Mouse (Mus musculus): ENCODE measurements around the gene Gpr22. TPM values are rescaled to one million over a fixed set of nuclear protein-coding genes. Genes with fewer than 3 reads are reported as not detected.

Gpr22 gene
- polyA plus RNA-seq (2016; fragmentation: Nextera tagmentation; extraction: Ambion mirVana) = 0.04 and 0.19 TPM in 2 replicates

GRCm38 (mm10) chr12:31713600-31713999 is at the start of gene Gpr22:
Gene Gpr22 (minus strand): TSS chr12:31713947.
- Histone ChIP-seq H3K9ac (no peak within 1 kb of the TSS), H3K36me3 (no peaks in the 10 kb centered on the region), H3K4me1 (no peaks in the 10 kb centered on the region), H3K4me2 (no peak within 1 kb of the TSS), H3K27me3 (replicated peaks) (no peaks in the 10 kb centered on the region), H3K27ac (no peak within 1 kb of the TSS), H3K4me3 (no peak within 1 kb of the TSS), H3K9me3 (replicated peaks) (no peaks in the 10 kb centered on the region)
- no peak for ATAC-seq
- 54% methylated on average over 6 of the region's 6 CpGs for WGBS (ENCODE audit: insufficient replicate concordance)

- 54% methylated on average over 2 of the region's 2 CpGs for WGBS (ENCODE audit: insufficient replicate concordance)
- H3K4me1 ChIP-seq = no peaks in the 10 kb centered on the region
- no peak overlapping the region for H3K4me3 ChIP-seq
- H3K9ac ChIP-seq = no peak overlapping the region
- H3K9me3 ChIP-seq (replicated peaks) = no peaks in the 10 kb centered on the region
- H3K27ac ChIP-seq = no peak overlapping the region
- H3K27me3 ChIP-seq (replicated peaks) = no peaks in the 10 kb centered on the region
- no peak overlapping the region for H3K4me2 ChIP-seq
- ATAC-seq = no peak
- H3K36me3 ChIP-seq = no peaks in the 10 kb centered on the region
Observed at GRCm38 (mm10) chr12:31755885-31756755, 42.4 kb upstream of the Gpr22 start.

- 76% methylated on average over 2 of the region's 2 CpGs for WGBS (ENCODE audit: insufficient replicate concordance)
- no peaks in the 10 kb centered on the region for H3K27me3 ChIP-seq (replicated peaks)
- H3K36me3 ChIP-seq = no peaks in the 10 kb centered on the region
- no peak overlapping the region for H3K27ac ChIP-seq
- H3K9me3 ChIP-seq (replicated peaks) = no peaks in the 10 kb centered on the region
- H3K4me3 ChIP-seq = no peak overlapping the region
- ATAC-seq = no peak
- H3K9ac ChIP-seq = no peak overlapping the region
- H3K4me1 ChIP-seq = no peaks in the 10 kb centered on the region
- H3K4me2 ChIP-seq = no peak overlapping the region
Observed at GRCm38 (mm10) chr12:31754465-31754864, 40.7 kb upstream of the Gpr22 start.

GRCm38 (mm10) chr12:31749846-31750245 is 36.1 kb upstream of the Gpr22 start:
- 82% methylated on average over 4 of the region's 4 CpGs for whole genome bisulfite sequencing (ENCODE audit: insufficient replicate concordance)
- ATAC-seq = no peak
- Histone ChIP-seq H3K27ac (no peak overlapping the region), H3K27me3 (replicated peaks) (no peaks in the 10 kb centered on the region), H3K9me3 (replicated peaks) (no peaks in the 10 kb centered on the region), H3K4me1 (no peaks in the 10 kb centered on the region), H3K4me3 (no peak overlapping the region), H3K36me3 (0 out of 2 replicates have a peak, but pooled peaks cover 4% of the 10 kb centered on the region), H3K4me2 (no peak overlapping the region), H3K9ac (no peak overlapping the region)

- WGBS (ENCODE audit: insufficient replicate concordance) = 81% methylated on average over 8 of the region's 8 CpGs
- H3K9ac ChIP-seq = no peak overlapping the region
Observed at GRCm38 (mm10) chr12:31747301-31747700, 33.6 kb upstream of the Gpr22 start.

GRCm38 (mm10) chr12:31734616-31735015 is 20.9 kb upstream of the Gpr22 start:
- Histone ChIP-seq H3K36me3 (no peaks in the 10 kb centered on the region), H3K27me3 (replicated peaks) (no peaks in the 10 kb centered on the region), H3K4me2 (no peak overlapping the region), H3K9me3 (replicated peaks) (no peaks in the 10 kb centered on the region), H3K4me1 (no peaks in the 10 kb centered on the region), H3K4me3 (no peak overlapping the region), H3K9ac (no peak overlapping the region), H3K27ac (no peak overlapping the region)
- 79% methylated on average over 2 of the region's 2 CpGs for WGBS (ENCODE audit: insufficient replicate concordance)
- no peak for ATAC-seq

More at GRCm38 (mm10) chr12:31747301-31747700, 33.6 kb upstream of the Gpr22 start:
- Histone ChIP-seq H3K36me3 (0 out of 2 replicates have a peak, but pooled peaks cover 4% of the 10 kb centered on the region), H3K4me2 (no peak overlapping the region), H3K27ac (no peak overlapping the region), H3K9me3 (replicated peaks) (0 out of 2 replicates have a peak, but pooled peaks cover 4% of the 10 kb centered on the region), H3K4me1 (no peaks in the 10 kb centered on the region), H3K4me3 (no peak overlapping the region), H3K27me3 (replicated peaks) (no peaks in the 10 kb centered on the region)
- no peak for ATAC-seq

GRCm38 (mm10) chr12:31730126-31730525 is 16.4 kb upstream of the Gpr22 start:
- WGBS (ENCODE audit: insufficient replicate concordance) = 82% methylated on average over 1 of the region's 1 CpGs
- H3K9ac ChIP-seq = no peak overlapping the region
- no peaks in the 10 kb centered on the region for H3K36me3 ChIP-seq
- no peaks in the 10 kb centered on the region for H3K9me3 ChIP-seq (replicated peaks)
- H3K4me3 ChIP-seq = no peak overlapping the region
- H3K4me2 ChIP-seq = no peak overlapping the region
- H3K27ac ChIP-seq = no peak overlapping the region
- no peak for ATAC-seq
- no peaks in the 10 kb centered on the region for H3K4me1 ChIP-seq
- H3K27me3 ChIP-seq (replicated peaks) = no peaks in the 10 kb centered on the region

- Histone ChIP-seq H3K9ac (no peak overlapping the region), H3K9me3 (replicated peaks) (no peaks in the 10 kb centered on the region), H3K4me3 (no peak overlapping the region), H3K36me3 (no peaks in the 10 kb centered on the region), H3K27ac (no peak overlapping the region), H3K4me1 (no peaks in the 10 kb centered on the region), H3K27me3 (replicated peaks) (no peaks in the 10 kb centered on the region), H3K4me2 (no peak overlapping the region)
- WGBS (ENCODE audit: insufficient replicate concordance) = 59% methylated on average over 1 of the region's 1 CpGs
- ATAC-seq = no peak
Observed at GRCm38 (mm10) chr12:31726707-31727106, 13.0 kb upstream of the Gpr22 start.

- H3K4me3 ChIP-seq = no peak overlapping the region
- H3K9me3 ChIP-seq (replicated peaks) = no peaks in the 10 kb centered on the region
- WGBS (ENCODE audit: insufficient replicate concordance) = 76% methylated on average over 12 of the region's 12 CpGs
- no peaks in the 10 kb centered on the region for H3K36me3 ChIP-seq
- H3K9ac ChIP-seq = no peak overlapping the region
- H3K4me1 ChIP-seq = no peaks in the 10 kb centered on the region
- H3K27me3 ChIP-seq (replicated peaks) = no peaks in the 10 kb centered on the region
- no peak for ATAC-seq
- no peak overlapping the region for H3K4me2 ChIP-seq
- H3K27ac ChIP-seq = no peak overlapping the region
Observed at GRCm38 (mm10) chr12:31725511-31726275, 11.9 kb upstream of the Gpr22 start.

- WGBS (ENCODE audit: insufficient replicate concordance) = 74% methylated on average over 3 of the region's 3 CpGs
- Histone ChIP-seq H3K27me3 (replicated peaks) (no peaks in the 10 kb centered on the region), H3K4me2 (no peak overlapping the region), H3K9me3 (replicated peaks) (no peaks in the 10 kb centered on the region), H3K27ac (no peak overlapping the region), H3K4me1 (no peaks in the 10 kb centered on the region), H3K4me3 (no peak overlapping the region), H3K9ac (no peak overlapping the region), H3K36me3 (no peaks in the 10 kb centered on the region)
- no peak for ATAC-seq
Observed at GRCm38 (mm10) chr12:31724576-31724975, 10.8 kb upstream of the Gpr22 start.

- ATAC-seq = no peak
- Histone ChIP-seq H3K27me3 (replicated peaks) (no peaks in the 10 kb centered on the region), H3K4me3 (no peak overlapping the region), H3K9me3 (replicated peaks) (no peaks in the 10 kb centered on the region), H3K27ac (no peak overlapping the region), H3K36me3 (no peaks in the 10 kb centered on the region), H3K4me1 (no peaks in the 10 kb centered on the region), H3K9ac (no peak overlapping the region), H3K4me2 (no peak overlapping the region)
- 85% methylated on average over 1 of the region's 1 CpGs for WGBS (ENCODE audit: insufficient replicate concordance)
Observed at GRCm38 (mm10) chr12:31719586-31720275, 6.0 kb upstream of the Gpr22 start.

GRCm38 (mm10) chr12:31714070-31714469 is 323 bp upstream of the Gpr22 start:
- H3K36me3 ChIP-seq = no peaks in the 10 kb centered on the region
- no peak overlapping the region for H3K4me3 ChIP-seq
- no peaks in the 10 kb centered on the region for H3K4me1 ChIP-seq
- H3K27ac ChIP-seq = no peak overlapping the region
- ATAC-seq = no peak
- H3K4me2 ChIP-seq = no peak overlapping the region
- WGBS (ENCODE audit: insufficient replicate concordance) = 83% methylated on average over 3 of the region's 3 CpGs
- H3K9ac ChIP-seq = no peak overlapping the region
- H3K9me3 ChIP-seq (replicated peaks) = no peaks in the 10 kb centered on the region
- no peaks in the 10 kb centered on the region for H3K27me3 ChIP-seq (replicated peaks)

Measured in liver, embryonic 12.5 days (tissue).